Mouse (Mus musculus) right cerebral cortex, postnatal 10 days (tissue): ENCODE data around the gene Arf3.
"Not testable (repeated sequence)": the region's sequence is repeated elsewhere in the genome, so short reads cannot be mapped to it uniquely, and the experiment has no call there.

Experiments used
- DNase-seq, 2 experiments: peaks; one replicate each; pipeline ENCODE4 v3.0.0; 2021; ENCODE audit warnings: low spot score in 2 of 2

Gene Arf3

DNA sequence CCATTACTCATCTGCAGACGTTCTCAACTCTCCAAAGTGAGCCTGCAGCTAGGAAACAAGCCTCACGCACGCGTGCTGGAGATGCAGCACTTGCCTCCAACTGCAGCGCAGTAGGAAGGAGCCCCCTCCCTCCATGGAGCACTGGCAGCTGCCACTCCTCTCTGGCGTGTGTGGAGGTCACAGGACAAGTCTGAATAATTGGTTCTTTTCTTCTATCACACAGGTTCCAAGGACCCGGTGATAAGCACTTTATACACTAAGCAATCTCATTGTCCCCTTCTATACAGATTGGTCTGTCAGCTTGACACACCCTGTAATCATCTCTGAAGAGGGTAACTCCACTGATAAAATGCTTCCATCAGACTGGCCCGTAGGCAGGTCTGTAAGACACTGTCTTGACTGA is 10.0 kb downstream of the Arf3 start:
- no peak for DNase-seq

- no peak for DNase-seq
Measured at GRCm38 (mm10) chr15:98749093-98749492, 13.9 kb downstream of the Arf3 start.

GRCm38 (mm10) chr15:98747296-98747695 is 15.7 kb downstream of the Arf3 start:
- DNase-seq = no peak

DNA sequence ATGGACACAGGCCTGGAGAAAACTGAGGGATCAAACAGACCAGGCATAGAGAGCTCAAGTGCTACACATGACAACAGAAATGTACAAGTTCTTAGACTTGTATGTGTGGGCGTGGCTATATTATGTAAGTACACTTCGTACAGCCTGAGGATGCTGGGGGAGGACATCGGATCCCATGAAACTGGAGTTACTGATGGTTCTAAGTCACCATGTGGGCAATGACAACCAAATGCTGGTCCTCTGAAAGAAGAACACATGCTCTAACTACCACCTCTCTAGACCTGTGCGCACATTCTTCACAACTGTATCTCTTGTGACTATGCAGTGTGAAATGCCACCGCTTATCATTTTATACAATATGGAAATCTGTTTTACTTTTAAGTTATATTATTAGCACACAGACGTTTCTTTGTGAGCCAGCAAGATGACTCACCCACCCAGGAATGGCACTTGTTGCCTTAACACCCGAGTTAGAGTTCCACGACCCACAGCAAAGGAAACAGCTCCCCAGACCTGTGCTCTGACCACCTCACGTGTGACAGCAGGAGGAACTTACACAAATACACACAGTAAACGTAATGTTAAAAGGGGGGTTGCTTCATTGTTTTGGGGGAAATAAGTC is 16.6 kb downstream of the Arf3 start:
- no peak for DNase-seq

DNA sequence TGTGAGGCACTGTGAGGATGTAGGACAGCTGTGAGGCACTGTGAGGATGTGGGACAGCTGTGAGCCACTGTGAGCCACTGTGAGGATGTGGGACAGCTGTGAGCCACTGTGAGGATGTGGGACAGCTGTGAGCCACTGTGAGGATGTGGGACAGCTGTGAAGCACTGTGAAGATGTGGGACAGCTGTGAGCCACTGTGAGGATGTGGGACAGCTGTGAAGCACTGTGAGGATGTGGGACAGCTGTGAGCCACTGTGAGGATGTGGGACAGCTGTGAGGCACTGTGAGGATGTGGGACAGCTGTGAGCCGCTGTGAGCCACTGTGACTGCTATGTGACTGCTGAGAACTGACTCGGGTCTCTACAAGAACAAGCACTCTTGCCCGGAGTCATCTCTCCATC is 19.2 kb downstream of the Arf3 start:
- DNase-seq = not testable (repeated sequence)

- DNase-seq = no peak
Measured at GRCm38 (mm10) chr15:98742766-98743428, 20.1 kb downstream of the Arf3 start.

DNA sequence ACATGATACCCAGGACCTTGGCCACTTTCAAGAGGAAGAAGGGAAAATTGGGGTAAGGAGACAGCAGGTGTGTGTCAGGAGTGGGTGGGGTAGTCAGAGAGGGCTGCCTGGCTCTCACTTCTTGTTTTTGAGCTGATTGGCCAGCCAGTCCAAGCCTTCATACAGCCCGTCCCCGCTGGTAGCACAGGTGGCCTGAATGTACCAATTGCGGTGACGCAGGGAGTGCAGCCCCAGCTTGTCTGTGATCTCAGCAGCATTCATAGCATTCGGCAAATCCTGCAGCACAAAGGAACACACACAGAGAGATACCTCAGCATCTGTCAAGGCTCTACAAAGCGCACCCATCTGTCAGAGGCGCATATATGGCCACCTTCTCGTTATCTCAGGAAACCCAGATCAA is 22.8 kb downstream of the Arf3 start:
- no peak for DNase-seq

DNA sequence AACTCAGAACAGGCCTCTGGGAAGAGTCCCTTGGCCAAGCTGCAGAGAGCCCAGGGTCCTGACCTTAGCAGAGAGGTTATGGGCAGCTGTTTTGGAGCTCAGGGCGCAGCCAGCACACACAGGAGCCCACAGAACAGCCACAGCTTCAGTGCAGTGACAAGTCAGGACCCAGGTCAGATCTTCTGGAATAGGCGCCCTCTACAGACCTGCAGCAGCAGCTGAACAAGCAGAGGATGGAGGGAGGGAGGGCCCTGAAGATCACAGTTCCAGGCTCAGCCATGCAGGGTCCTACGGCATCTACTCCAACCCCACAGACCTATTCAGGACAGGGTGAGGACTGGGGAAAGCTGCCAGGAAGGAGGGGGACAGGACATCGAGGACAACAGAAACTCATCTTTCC is 24.2 kb downstream of the Arf3 start:
- DNase-seq = no peak

DNA sequence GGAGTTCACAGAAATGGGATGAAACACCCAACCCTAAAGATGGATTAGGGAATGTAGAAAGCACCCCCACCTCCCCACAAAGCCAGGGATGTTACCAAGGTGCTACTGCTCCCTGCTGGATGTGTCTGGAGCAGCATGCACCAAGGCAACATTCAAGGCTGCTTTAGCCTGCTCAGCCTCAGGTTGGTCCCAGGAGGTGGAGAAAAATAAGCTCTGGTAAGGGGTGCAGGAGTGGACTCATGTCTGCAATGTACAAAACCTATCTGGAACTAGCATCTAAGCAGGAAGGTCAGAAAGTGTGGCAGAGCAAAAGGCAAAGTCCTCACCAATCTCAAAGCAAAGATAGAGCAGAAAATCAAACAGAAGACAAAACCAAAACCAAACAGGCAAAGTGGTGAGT is 25.1 kb downstream of the Arf3 start:
- peak in 1 of 2 experiments; percentile 53 for DNase-seq

DNA sequence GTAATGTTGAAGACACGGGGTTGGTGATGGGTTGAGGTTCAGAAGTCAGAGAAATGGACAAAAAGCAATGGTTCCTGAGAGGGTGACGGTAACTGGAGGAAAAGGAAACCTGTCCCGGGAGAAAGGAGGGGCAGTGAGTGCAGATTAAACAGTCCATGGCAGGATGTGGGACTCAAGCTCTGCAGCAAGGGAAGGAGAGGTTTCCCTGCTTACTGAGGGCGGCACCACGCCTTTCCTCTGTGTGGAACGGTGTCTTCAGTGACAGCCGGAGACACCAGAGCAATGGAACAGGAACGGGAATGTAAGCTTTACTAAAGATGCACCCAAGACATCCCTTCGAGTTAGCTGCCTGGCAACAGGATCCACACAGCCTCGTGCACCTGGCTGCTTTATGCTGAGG is 26.5 kb downstream of the Arf3 start:
- no peak for DNase-seq

GRCm38 (mm10) chr15:98733976-98734566 is 28.9 kb downstream of the Arf3 start:
- no peak for DNase-seq

GRCm38 (mm10) chr15:98733370-98733769 is 29.6 kb downstream of the Arf3 start:
- no peak for DNase-seq

- no peak for DNase-seq
Measured at GRCm38 (mm10) chr15:98732006-98732531, 30.9 kb downstream of the Arf3 start.

DNA sequence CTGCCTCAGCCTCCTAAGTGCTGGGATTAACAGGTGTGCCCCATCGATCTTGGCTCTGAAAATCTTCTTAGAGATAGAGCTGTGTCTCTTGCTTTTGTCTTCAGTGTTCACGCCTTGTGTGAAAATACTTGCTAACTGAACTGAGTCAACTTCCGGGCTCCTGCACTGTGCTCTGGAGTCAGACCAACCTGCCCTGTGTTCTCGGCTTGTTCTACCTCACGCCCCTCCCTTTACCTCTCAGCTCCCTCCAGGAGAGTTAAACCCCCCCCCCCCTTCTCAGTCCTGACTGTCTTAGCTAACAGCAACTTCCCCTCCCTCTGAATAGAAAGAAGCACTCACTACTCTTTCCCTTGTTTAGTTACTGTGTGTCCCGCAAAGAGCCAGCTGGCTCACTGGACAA is 32.2 kb downstream of the Arf3 start:
- DNase-seq = no peak

DNA sequence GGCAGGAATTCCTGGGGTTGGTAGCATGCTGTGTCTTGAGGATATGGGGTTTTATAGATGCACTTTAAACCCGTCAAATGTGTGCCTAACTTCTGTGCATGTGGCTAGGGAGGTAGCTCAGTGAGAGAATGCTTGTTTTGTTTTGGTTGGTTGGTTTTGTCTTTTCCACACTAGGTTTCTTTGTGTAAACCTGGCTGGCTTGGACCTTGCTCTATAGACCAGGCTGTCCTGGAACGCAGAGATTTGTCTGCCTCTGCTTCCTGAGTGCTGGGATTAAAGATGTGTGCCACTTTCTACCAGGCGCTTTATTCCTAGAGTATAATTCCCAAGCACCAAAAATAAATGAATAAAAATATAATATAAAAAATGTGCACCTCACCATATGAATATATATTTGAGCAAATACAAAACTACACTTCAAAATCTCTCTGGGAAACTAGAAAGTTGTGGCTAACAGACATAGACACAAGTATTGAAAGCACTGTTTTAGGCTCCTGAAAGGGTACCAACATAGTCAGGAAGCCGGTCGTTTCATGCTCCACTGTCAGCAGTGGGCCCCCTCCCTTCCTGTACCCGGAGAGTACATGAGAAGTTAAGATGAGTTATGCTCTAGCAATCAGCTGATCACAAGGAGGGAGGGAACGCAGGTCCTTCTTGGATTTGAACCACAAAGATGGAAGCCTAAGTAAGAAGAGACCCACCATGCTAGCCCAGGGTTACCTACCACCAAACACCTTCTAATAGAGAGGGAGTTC is 33.0 kb downstream of the Arf3 start:
- no peak for DNase-seq

- no peak for DNase-seq
Measured at GRCm38 (mm10) chr15:98728366-98728765, 34.6 kb downstream of the Arf3 start.

DNA sequence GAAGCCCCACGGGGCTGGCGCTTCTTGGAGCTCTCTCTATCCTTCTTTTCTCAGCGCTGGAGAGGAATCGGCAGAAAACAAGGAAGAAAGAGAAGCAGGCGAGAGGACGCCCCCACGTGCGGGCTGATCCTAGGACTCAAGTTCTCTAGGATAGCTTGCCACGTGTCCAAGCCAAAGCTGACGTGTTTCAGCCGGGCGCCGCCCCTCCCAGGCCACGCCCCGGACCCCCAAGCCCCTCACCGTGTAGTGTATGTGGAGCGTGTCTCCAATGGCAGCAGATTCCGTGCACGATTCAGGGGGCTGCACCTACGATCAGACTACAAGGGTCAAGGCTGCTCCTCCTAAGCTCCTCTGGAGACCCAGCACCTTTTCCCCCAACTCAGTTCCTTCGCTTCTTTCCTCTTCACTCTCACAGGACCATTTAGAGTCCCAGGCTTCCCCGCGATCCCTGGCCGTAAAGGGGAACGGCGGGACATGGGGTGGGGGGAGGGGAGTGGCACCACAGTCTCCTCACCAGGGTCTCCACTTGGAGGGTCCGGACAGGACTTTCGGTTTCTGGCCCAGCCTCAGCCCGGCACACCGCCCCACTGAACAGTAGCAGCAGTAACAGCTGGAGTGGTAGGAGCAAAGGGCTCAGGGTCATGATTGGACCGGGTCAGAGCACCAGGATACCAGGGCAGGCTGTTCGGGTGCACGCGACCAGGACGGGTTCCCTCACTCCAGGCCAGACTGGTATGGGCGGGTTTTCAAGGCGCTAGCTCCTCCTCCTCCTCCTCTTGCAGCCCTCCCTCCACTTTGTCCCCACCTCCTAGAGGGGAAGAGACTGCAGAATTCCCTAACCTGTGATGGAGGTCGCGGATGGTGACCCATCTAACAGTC is 35.3 kb downstream of the Arf3 start, which contains the start of gene Fkbp11:
TSS of gene Fkbp11 (minus strand) at position 756 of the 879 bp plus-strand sequence.
- DNase-seq = peak; percentile 61 to 70

GRCm38 (mm10) chr15:98726746-98727145 is 36.3 kb downstream of the Arf3 start:
- no peak for DNase-seq

DNA sequence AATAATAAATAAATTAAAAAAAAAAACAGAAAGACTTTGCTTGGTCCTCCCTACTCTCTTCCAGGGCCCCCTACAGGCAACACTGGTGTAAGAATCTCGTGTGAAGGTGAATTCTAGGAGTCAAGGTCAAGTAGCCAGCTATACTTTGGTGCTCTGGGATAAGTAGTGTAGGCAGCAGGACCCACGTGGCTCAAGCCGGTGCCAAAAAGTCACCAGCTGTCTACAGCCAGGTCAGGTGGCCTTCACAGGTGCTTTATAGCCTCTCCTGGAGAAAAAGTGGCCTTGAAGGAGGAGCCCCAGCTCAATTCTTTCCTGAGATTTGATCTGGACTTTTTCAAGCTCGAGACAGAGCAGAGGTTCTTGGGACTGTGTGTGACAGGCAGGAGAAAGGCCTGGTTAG is 36.9 kb downstream of the Arf3 start:
- DNase-seq = no peak

DNA sequence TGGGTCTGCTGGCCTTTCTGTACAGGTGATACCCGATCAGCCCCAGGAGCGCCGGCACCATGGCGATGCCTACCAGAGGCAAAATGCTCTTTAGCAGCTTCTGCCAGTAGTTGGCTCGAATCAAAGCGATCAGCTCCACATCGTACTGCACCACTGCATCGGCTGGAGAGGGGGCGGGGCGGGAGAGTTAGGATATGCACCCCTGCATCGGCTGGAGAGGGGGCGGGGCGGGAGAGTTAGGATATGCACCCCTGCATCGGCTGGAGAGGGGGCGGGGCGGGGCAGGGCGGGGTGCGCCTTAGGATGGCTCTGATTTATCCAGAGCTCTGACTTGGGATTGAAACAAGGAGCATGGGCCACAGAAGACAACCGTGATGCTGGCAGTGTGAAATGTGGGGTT is 38.6 kb downstream of the Arf3 start:
- no peak for DNase-seq

GRCm38 (mm10) chr15:98722854-98723253 is 40.2 kb downstream of the Arf3 start:
- no peak for DNase-seq
